Comparison of ENCODE assay signal across 12 mouse cellular contexts in genomic region chr5:121853368-121854051, GRCm38 (mm10). TPM values are rescaled to one million over a fixed set of nuclear protein-coding genes. Genes with fewer than 3 reads are reported as not detected.
A peak's percentile ranks its signal among the peaks of the same experiment; 100 is the strongest.
DNase-seq lines count a peak whose midpoint lies in the region; ATAC-seq and TF ChIP-seq lines count a peak whose summit lies in the region.
"Had no signal": no experiment of that assay in that cellular context is flagged by ENCODE, and none has a peak within 500 bp of the region (broad histone marks: within the 10 kb centered on the region; RNA-seq: fewer than 3 reads in every experiment).

No protein-coding gene starts in this region.

- no peaks in the 10 kb centered on the region; the same call in 1 of the 2 replicates for H3K9me3 ChIP-seq in midbrain, embryonic 10.5 days (replicated peaks)
- H3K9me3 ChIP-seq in midbrain, embryonic 14.5 days (ENCODE audit: control insufficient read depth, low read length) = no peaks in the 10 kb centered on the region
- H3K9me3 ChIP-seq in stomach, embryonic 15.5 days = no peaks in the 10 kb centered on the region
- H3K9me3 ChIP-seq: limb, embryonic 12.5 days; neural tube, embryonic 12.5 days had no signal

- H3K4me1 ChIP-seq in midbrain, embryonic 10.5 days = peaks cover 41% of the 10 kb centered on the region
- peaks cover 18% of the 10 kb centered on the region for H3K4me1 ChIP-seq in midbrain, embryonic 14.5 days (ENCODE audit: control insufficient read depth, insufficient read depth, low read length)
- H3K4me1 ChIP-seq in liver, adult 2 months (ENCODE audit: control insufficient read depth, insufficient read depth, low read length) = peaks cover 25% of the 10 kb centered on the region
- H3K4me1 ChIP-seq in stomach, embryonic 15.5 days = peaks cover 22% of the 10 kb centered on the region

- no peak for TF ChIP-seq CTCF in liver, adult 2 months (IDR thresholded peaks at IDR 0.05; ENCODE audit: low read depth, low read length)
- no peak for TF ChIP-seq CTCF in gastrocnemius, adult 2 months (IDR thresholded peaks at IDR 0.05)

- no peak overlapping the region for H3K4me3 ChIP-seq in midbrain, embryonic 10.5 days
- H3K4me3 ChIP-seq in midbrain, embryonic 14.5 days (replicated peaks; ENCODE audit: low read depth, low read length) = no peak overlapping the region
- no peak overlapping the region for H3K4me3 ChIP-seq in liver, adult 2 months (ENCODE audit: insufficient read depth, low read depth, low read length)
- no peak overlapping the region for H3K4me3 ChIP-seq in stomach, embryonic 15.5 days (replicated peaks)
- no peak overlapping the region for H3K4me3 ChIP-seq in gastrocnemius, adult 2 months
- H3K4me3 ChIP-seq: limb, embryonic 12.5 days; neural tube, embryonic 12.5 days had no signal

- DNase-seq in cerebellum, adult 8-10 months = peak; percentile 38
- DNase-seq in cerebellum, adult 18-20 months = no peak
- no peak for DNase-seq in midbrain, embryonic 10.5 days (ENCODE audit: low spot score)
- no peak for DNase-seq in midbrain, embryonic 14.5 days
- peak; percentile 72 for DNase-seq in liver, adult 2 months (ENCODE audit: extremely low read depth, low read depth, low spot score)
- DNase-seq in gastrocnemius, adult 2 months = no peak
- no peak for DNase-seq in c-Kit-positive CD71-positive TER-119-positive erythroid progenitor cells, embryonic 14.5 days (ENCODE audit: low spot score)
- DNase-seq: B cell, adult 2 months; forebrain, postnatal 0 days had no signal

- no peak overlapping the region for H3K9ac ChIP-seq in midbrain, embryonic 14.5 days (replicated peaks; ENCODE audit: low read length)
- peak overlapping the region; percentile 4; the same call in 1 of the 2 replicates for H3K9ac ChIP-seq in liver, adult 2 months (ENCODE audit: low read depth, low read length)
- H3K9ac ChIP-seq in stomach, embryonic 15.5 days = no peak overlapping the region
- H3K9ac ChIP-seq: forebrain, postnatal 0 days; limb, embryonic 12.5 days; neural tube, embryonic 12.5 days had no signal

- peaks cover 4% of the 10 kb centered on the region; the same call in 1 of the 2 replicates for H3K79me2 ChIP-seq in liver, adult 2 months (ENCODE audit: control insufficient read depth, insufficient read depth, low read length)

- no peak overlapping the region for H3K4me2 ChIP-seq in midbrain, embryonic 14.5 days (ENCODE audit: low read length)
- no peak overlapping the region for H3K4me2 ChIP-seq in stomach, embryonic 15.5 days
- H3K4me2 ChIP-seq: limb, embryonic 12.5 days; neural tube, embryonic 12.5 days had no signal

- WGBS in midbrain, embryonic 10.5 days = 90% methylated on average over 9 of the region's 9 CpGs
- WGBS in midbrain, embryonic 14.5 days = 85% methylated on average over 9 of the region's 9 CpGs
- 25% methylated on average over 9 of the region's 9 CpGs for WGBS in liver, adult 2 months
- 75% methylated on average over 9 of the region's 9 CpGs for WGBS in stomach, embryonic 15.5 days

- no peak for ATAC-seq in midbrain, embryonic 14.5 days (ENCODE audit: low FRiP score, low TSS enrichment)
- ATAC-seq in stomach, embryonic 15.5 days (ENCODE audit: insufficient read depth, low FRiP score, low read depth) = peak; percentile 51
- ATAC-seq: forebrain, postnatal 0 days had no signal

- H3K27me3 ChIP-seq in midbrain, embryonic 10.5 days (ENCODE audit: low read depth, poor library complexity, severe bottlenecking) = no peaks in the 10 kb centered on the region
- H3K27me3 ChIP-seq in midbrain, embryonic 14.5 days (ENCODE audit: control insufficient read depth, insufficient read depth, low read length) = no peaks in the 10 kb centered on the region
- no peaks in the 10 kb centered on the region for H3K27me3 ChIP-seq in liver, adult 2 months (ENCODE audit: control insufficient read depth, insufficient read depth, low read length)
- H3K27me3 ChIP-seq in stomach, embryonic 15.5 days (replicated peaks) = no peaks in the 10 kb centered on the region
- H3K27me3 ChIP-seq: limb, embryonic 12.5 days; neural tube, embryonic 12.5 days had no signal

- H3K27ac ChIP-seq in midbrain, embryonic 10.5 days (replicated peaks) = peak overlapping the region; percentile 18; the same call in 1 of the 2 replicates
- H3K27ac ChIP-seq in midbrain, embryonic 14.5 days (replicated peaks; ENCODE audit: low read depth, low read length) = no peak overlapping the region
- H3K27ac ChIP-seq in liver, adult 2 months (replicated peaks; ENCODE audit: insufficient read depth, low read depth, low read length) = peak overlapping the region; percentile 59
- peak overlapping the region; percentile 36; the same call in 1 of the 2 replicates for H3K27ac ChIP-seq in stomach, embryonic 15.5 days
- no peak overlapping the region for H3K27ac ChIP-seq in gastrocnemius, adult 2 months
- H3K27ac ChIP-seq: limb, embryonic 12.5 days; neural tube, embryonic 12.5 days had no signal

- H3K36me3 ChIP-seq in midbrain, embryonic 10.5 days = peaks cover 66% of the 10 kb centered on the region
- peaks cover 38% of the 10 kb centered on the region for H3K36me3 ChIP-seq in midbrain, embryonic 14.5 days (ENCODE audit: control insufficient read depth, insufficient read depth, low read length)
- H3K36me3 ChIP-seq in liver, adult 2 months (ENCODE audit: control insufficient read depth, insufficient read depth, low read length) = no peaks in the 10 kb centered on the region
- H3K36me3 ChIP-seq in stomach, embryonic 15.5 days = peaks cover 19% of the 10 kb centered on the region

- intact Hi-C loops in gastrocnemius, adult 2 months (cut with DNase I) = no loop called here

- no peak for TF ChIP-seq POLR2A in liver, adult 2 months (IDR thresholded peaks at IDR 0.05; ENCODE audit: extremely low read depth, insufficient read depth, low read length)

RNA-seq across cellular contexts. Expression of gene Pheta1, which starts 4.7 kb away (rescaled TPM):
- polyA plus RNA-seq in midbrain, embryonic 10.5 days (2016; fragmentation: Nextera tagmentation; extraction: Ambion mirVana) = 46.7 and 52.9 TPM in 2 replicates
- 36.8 and 40.1 TPM in 2 replicates for polyA plus RNA-seq in midbrain, embryonic 14.5 days (2014; fragmentation: Nextera tagmentation; extraction: Ambion mirVana)
- total RNA-seq in liver, adult 2 months (2014; rRNA removed) = 7.1 and 7.4 TPM in 2 replicates
- 11.6 and 12.0 TPM in 2 replicates for polyA plus RNA-seq in liver, adult 2 months (2012; rRNA removed)
- polyA plus RNA-seq in stomach, embryonic 15.5 days (2015; fragmentation: Nextera tagmentation; extraction: Ambion mirVana) = 23.7 and 26.1 TPM in 2 replicates
- total RNA-seq in gastrocnemius, adult 2 months (2021) = 1 to 10 TPM; 4.7 to 6.4 TPM

RNA-seq across cellular contexts. Expression of gene Sh2b3, which starts 16.1 kb away (rescaled TPM):
- 6.9 and 8.1 TPM in 2 replicates for polyA plus RNA-seq in midbrain, embryonic 10.5 days (2016; fragmentation: Nextera tagmentation; extraction: Ambion mirVana)
- polyA plus RNA-seq in midbrain, embryonic 14.5 days (2014; fragmentation: Nextera tagmentation; extraction: Ambion mirVana) = 6.1 and 7.8 TPM in 2 replicates
- 7.0 and 8.7 TPM in 2 replicates for total RNA-seq in liver, adult 2 months (2014; rRNA removed)
- polyA plus RNA-seq in liver, adult 2 months (2012; rRNA removed) = 11.1 and 14.2 TPM in 2 replicates
- polyA plus RNA-seq in stomach, embryonic 15.5 days (2015; fragmentation: Nextera tagmentation; extraction: Ambion mirVana) = 15.7 and 16.0 TPM in 2 replicates
- 10 to 100 TPM; 11.9 to 15.4 TPM for total RNA-seq in gastrocnemius, adult 2 months (2021)

Comparison
In these comparisons a context has a peak if more than half of its experiments do, and no peak if none do; other contexts are left out.
1. DNase-seq: peak in cerebellum, adult 8-10 months (single experiment) and liver, adult 2 months (single experiment); none in cerebellum, adult 18-20 months (0 of 2), midbrain, embryonic 10.5 days (single experiment), midbrain, embryonic 14.5 days (single experiment), gastrocnemius, adult 2 months (single experiment) and c-Kit-positive CD71-positive TER-119-positive erythroid progenitor cells, embryonic 14.5 days (single experiment).
2. H3K27ac ChIP-seq: peak in midbrain, embryonic 10.5 days (single experiment), liver, adult 2 months (single experiment) and stomach, embryonic 15.5 days (single experiment); none in midbrain, embryonic 14.5 days (single experiment) and gastrocnemius, adult 2 months (single experiment).